Mouse (Mus musculus): ENCODE measurements around the gene 1190005I06Rik. TPM values are rescaled to one million over a fixed set of nuclear protein-coding genes. Genes with fewer than 3 reads are reported as not detected.

Gene 1190005I06Rik
- polyA plus RNA-seq, 2 experiments, result 6.4 to 8.7 TPM

- Histone ChIP-seq H3K27ac (replicated peaks; ENCODE audit: low read depth, low read length) (no peak overlapping the region), H3K27me3 (ENCODE audit: control insufficient read depth, insufficient read depth, low read length) (no peaks in the 10 kb centered on the region), H3K9me3 (ENCODE audit: control insufficient read depth, low read length) (no peaks in the 10 kb centered on the region), H3K4me1 (ENCODE audit: control insufficient read depth, insufficient read depth, low read length) (peaks cover 21% of the 10 kb centered on the region), H3K4me2 (replicated peaks; ENCODE audit: low read depth, low read length, severe bottlenecking) (no peak overlapping the region), H3K36me3 (ENCODE audit: control insufficient read depth, insufficient read depth, low read length) (peaks cover 77% of the 10 kb centered on the region), H3K4me3 (replicated peaks; ENCODE audit: low read length) (no peak overlapping the region), H3K9ac (ENCODE audit: low read depth, low read length, severe bottlenecking) (no peak overlapping the region)
- ATAC-seq (ENCODE audit: low FRiP score, low read depth), result no peak
- DNase-seq (ENCODE audit: low spot score), result no peak
- no peak for TF ChIP-seq POLR2A (IDR thresholded peaks at IDR 0.05; ENCODE audit: borderline replicate concordance, extremely low read depth, insufficient read depth, insufficient read length)
- 97% methylated on average over 9 of the region's 17 CpGs for WGBS
Measured at GRCm38 (mm10) chr8:120569123-120569522, 78.3 kb downstream of the 1190005I06Rik start.

- Histone ChIP-seq H3K27ac (replicated peaks; ENCODE audit: low read depth, low read length) (no peak overlapping the region), H3K4me2 (replicated peaks; ENCODE audit: low read depth, low read length, severe bottlenecking) (no peak overlapping the region), H3K27me3 (ENCODE audit: control insufficient read depth, insufficient read depth, low read length) (no peaks in the 10 kb centered on the region), H3K36me3 (ENCODE audit: control insufficient read depth, insufficient read depth, low read length) (peaks cover 69% of the 10 kb centered on the region), H3K4me1 (ENCODE audit: control insufficient read depth, insufficient read depth, low read length) (peaks cover 24% of the 10 kb centered on the region), H3K9me3 (ENCODE audit: control insufficient read depth, low read length) (no peaks in the 10 kb centered on the region), H3K4me3 (replicated peaks; ENCODE audit: low read length) (no peak overlapping the region), H3K9ac (ENCODE audit: low read depth, low read length, severe bottlenecking) (no peak overlapping the region)
- no peak for TF ChIP-seq POLR2A (IDR thresholded peaks at IDR 0.05; ENCODE audit: borderline replicate concordance, extremely low read depth, insufficient read depth, insufficient read length)
- 97% methylated on average over 37 of the region's 37 CpGs for WGBS
- DNase-seq (ENCODE audit: low spot score), result no peak
- ATAC-seq (ENCODE audit: low FRiP score, low read depth), result no peak
Measured at GRCm38 (mm10) chr8:120568164-120568798, 79.2 kb downstream of the 1190005I06Rik start.

GRCm38 (mm10) chr8:120567731-120568130, 79.7 kb downstream of the 1190005I06Rik start:
- no peak overlapping the region for H3K4me3 ChIP-seq (replicated peaks; ENCODE audit: low read length)
- WGBS, result 96% methylated on average over 17 of the region's 17 CpGs
- H3K9me3 ChIP-seq (ENCODE audit: control insufficient read depth, low read length), result no peaks in the 10 kb centered on the region
- no peak for DNase-seq (ENCODE audit: low spot score)
- H3K27me3 ChIP-seq (ENCODE audit: control insufficient read depth, insufficient read depth, low read length), result no peaks in the 10 kb centered on the region
- H3K9ac ChIP-seq (ENCODE audit: low read depth, low read length, severe bottlenecking), result no peak overlapping the region
- ATAC-seq (ENCODE audit: low FRiP score, low read depth), result no peak
- H3K4me1 ChIP-seq (ENCODE audit: control insufficient read depth, insufficient read depth, low read length), result peaks cover 30% of the 10 kb centered on the region
- H3K36me3 ChIP-seq (ENCODE audit: control insufficient read depth, insufficient read depth, low read length), result peaks cover 63% of the 10 kb centered on the region
- TF ChIP-seq POLR2A (IDR thresholded peaks at IDR 0.05; ENCODE audit: borderline replicate concordance, extremely low read depth, insufficient read depth, insufficient read length), result no peak
- no peak overlapping the region for H3K27ac ChIP-seq (replicated peaks; ENCODE audit: low read depth, low read length)
- no peak overlapping the region for H3K4me2 ChIP-seq (replicated peaks; ENCODE audit: low read depth, low read length, severe bottlenecking)

- peaks cover 53% of the 10 kb centered on the region for H3K36me3 ChIP-seq (ENCODE audit: control insufficient read depth, insufficient read depth, low read length)
- H3K4me2 ChIP-seq (replicated peaks; ENCODE audit: low read depth, low read length, severe bottlenecking), result no peak overlapping the region
- no peak for TF ChIP-seq POLR2A (IDR thresholded peaks at IDR 0.05; ENCODE audit: borderline replicate concordance, extremely low read depth, insufficient read depth, insufficient read length)
- no peak overlapping the region for H3K9ac ChIP-seq (ENCODE audit: low read depth, low read length, severe bottlenecking)
- no peak overlapping the region for H3K27ac ChIP-seq (replicated peaks; ENCODE audit: low read depth, low read length)
- DNase-seq (ENCODE audit: low spot score), result no peak
- no peaks in the 10 kb centered on the region for H3K27me3 ChIP-seq (ENCODE audit: control insufficient read depth, insufficient read depth, low read length)
- no peaks in the 10 kb centered on the region for H3K9me3 ChIP-seq (ENCODE audit: control insufficient read depth, low read length)
- 77% methylated on average over 8 of the region's 8 CpGs for WGBS
- ATAC-seq (ENCODE audit: low FRiP score, low read depth), result no peak
- no peak overlapping the region for H3K4me3 ChIP-seq (replicated peaks; ENCODE audit: low read length)
- peaks cover 36% of the 10 kb centered on the region for H3K4me1 ChIP-seq (ENCODE audit: control insufficient read depth, insufficient read depth, low read length)
Measured at GRCm38 (mm10) chr8:120566681-120567080, 80.8 kb downstream of the 1190005I06Rik start.

- Histone ChIP-seq H3K9ac (ENCODE audit: low read depth, low read length, severe bottlenecking) (no peak overlapping the region), H3K36me3 (ENCODE audit: control insufficient read depth, insufficient read depth, low read length) (peaks cover 39% of the 10 kb centered on the region), H3K27me3 (ENCODE audit: control insufficient read depth, insufficient read depth, low read length) (no peaks in the 10 kb centered on the region), H3K9me3 (ENCODE audit: control insufficient read depth, low read length) (no peaks in the 10 kb centered on the region), H3K4me1 (ENCODE audit: control insufficient read depth, insufficient read depth, low read length) (peaks cover 36% of the 10 kb centered on the region), H3K4me2 (replicated peaks; ENCODE audit: low read depth, low read length, severe bottlenecking) (no peak overlapping the region), H3K27ac (replicated peaks; ENCODE audit: low read depth, low read length) (no peak overlapping the region), H3K4me3 (replicated peaks; ENCODE audit: low read length) (no peak overlapping the region)
- DNase-seq (ENCODE audit: low spot score) (no peak), ATAC-seq (ENCODE audit: low FRiP score, low read depth) (no peak)
- WGBS, result 24% methylated on average over 7 of the region's 7 CpGs
- TF ChIP-seq POLR2A (IDR thresholded peaks at IDR 0.05; ENCODE audit: borderline replicate concordance, extremely low read depth, insufficient read depth, insufficient read length), result no peak
Measured at GRCm38 (mm10) chr8:120565151-120565711, 82.2 kb downstream of the 1190005I06Rik start.

All from limb, embryonic 14.5 days (tissue).